Mouse (Mus musculus) lung, postnatal 4 days (tissue): ENCODE data around the gene Cep19.

Experiments used
- DNase-seq, 2 experiments: peaks; one replicate each; pipeline ENCODE4 v3.0.0; 2021

The Cep19 gene

DNA sequence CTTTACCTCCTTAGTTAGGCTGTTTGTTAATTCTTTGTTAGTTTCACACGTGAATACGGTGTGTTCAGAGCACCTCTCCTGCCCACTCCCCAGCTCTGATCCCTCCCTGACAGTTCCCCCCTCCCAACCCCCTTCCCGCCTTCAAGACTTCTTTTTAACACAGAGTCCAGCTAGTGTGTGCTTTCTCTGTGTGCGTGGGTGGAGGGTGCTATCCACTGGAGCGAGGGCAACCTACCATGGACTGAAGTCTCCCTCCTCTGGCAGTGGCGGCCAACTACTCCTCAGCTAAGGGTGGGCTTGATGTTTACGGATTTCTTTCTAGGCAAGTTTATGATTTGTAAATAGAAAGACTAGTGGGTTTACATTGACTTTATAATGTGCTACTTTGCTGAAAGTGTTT lies 8.6 kb downstream of the Cep19 start:
- DNase-seq = no peak

DNA sequence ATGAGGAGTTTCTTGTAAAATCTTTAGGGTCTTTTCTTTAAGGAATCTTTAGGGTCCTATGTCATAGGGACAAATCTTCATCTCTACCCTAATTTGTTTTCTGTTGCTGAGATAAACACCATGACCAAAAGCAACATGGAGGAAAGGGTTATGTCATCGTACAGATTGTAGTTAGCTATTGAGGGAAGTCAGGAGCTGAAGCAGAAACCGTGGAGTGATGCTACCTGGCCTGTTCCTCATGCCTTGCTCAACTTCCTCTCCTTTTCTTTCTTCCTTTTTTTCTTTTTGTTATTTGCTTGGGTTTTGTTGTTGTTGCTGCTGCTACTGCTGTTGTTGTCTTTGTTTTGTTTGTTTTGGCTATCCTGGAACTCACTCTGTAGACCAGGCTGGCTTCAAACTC lies 9.0 kb downstream of the Cep19 start:
- DNase-seq = no peak

DNA sequence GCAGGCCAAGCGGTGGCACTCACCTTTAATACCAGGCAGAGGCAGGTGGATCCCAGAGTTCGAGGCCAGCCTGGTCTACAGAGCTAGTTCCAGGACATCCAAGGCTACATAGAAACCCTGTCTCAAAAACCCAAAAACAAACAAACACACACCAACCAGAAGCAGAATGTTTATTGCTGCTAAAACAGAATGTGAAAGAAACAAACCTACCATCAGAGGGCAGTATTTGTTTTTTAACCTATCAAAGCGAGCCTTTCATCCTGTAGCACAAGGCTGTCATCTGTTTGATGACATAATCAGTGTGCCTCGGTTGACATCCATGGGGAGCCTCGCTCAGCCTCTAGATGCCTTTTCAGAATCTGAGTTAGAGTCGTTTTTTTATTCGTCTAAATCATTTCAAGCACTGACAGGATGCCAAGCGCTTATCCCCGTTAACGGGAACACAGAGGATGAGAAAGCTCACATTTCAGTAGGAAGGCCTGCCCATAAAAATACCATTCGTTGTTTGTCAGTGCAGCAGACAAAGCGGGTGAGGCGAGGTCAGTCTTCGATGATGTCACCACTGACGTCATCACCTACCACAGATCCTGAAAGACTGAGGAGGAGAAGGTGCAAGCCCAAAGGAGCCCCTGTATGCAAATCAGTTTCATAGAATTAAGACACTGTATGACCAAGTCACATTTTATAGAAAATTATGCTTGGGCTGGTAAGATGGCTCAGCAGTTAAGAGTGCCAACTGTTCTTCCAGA lies 11.5 kb downstream of the Cep19 start:
- no peak for DNase-seq

DNA sequence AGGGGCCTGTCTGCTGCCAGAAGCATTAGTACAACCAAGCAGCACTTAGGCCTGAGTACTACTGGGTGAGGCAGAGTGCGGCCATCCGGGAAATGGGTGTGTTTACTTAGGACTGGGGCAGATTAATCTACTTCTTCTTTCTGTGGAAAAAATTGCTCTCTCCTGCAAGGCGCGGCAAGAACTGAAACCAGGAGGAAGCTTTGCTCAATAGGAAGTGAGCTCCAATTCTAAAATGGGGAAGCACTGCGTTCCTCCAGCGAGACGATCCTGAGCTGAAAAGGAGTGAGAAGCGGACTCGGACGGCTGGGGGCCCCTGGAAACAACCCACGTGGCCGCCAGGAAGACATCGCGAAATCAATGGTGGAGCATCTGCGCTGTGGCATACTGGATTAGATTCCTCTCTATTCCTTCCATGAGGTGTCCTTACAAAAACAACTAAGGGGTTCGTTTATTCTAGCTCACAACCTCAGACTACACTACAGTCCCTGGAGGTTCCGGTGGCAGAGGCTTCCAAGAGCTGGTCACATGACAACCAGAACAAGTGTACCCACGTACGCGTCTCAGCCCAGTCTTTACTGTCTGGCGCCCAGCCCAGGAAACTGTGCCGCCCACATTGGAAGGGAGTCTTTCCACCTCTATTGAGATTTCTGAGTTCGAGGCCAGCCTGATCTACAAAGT lies 14.1 kb downstream of the Cep19 start:
- DNase-seq = peak; percentile 81 to 84

DNA sequence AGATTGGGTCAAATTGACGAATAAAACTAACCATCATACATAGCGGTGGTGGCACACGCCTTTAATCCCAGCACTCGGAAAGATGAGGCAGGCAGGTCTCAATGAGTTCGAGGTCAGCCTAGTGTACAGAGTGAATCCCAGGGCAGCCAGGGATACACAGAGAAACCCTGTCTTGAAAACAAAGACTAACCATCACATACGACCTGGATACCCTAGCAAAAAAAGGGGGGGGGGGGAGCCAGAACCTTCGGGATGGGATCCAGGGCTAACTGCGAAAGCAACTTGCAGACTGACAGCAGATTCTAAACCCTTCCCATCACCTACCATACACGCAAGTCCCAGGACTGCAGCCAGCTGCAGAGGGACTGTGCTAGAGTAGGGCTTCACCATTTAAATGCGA lies 14.8 kb downstream of the Cep19 start:
- no peak for DNase-seq

DNA sequence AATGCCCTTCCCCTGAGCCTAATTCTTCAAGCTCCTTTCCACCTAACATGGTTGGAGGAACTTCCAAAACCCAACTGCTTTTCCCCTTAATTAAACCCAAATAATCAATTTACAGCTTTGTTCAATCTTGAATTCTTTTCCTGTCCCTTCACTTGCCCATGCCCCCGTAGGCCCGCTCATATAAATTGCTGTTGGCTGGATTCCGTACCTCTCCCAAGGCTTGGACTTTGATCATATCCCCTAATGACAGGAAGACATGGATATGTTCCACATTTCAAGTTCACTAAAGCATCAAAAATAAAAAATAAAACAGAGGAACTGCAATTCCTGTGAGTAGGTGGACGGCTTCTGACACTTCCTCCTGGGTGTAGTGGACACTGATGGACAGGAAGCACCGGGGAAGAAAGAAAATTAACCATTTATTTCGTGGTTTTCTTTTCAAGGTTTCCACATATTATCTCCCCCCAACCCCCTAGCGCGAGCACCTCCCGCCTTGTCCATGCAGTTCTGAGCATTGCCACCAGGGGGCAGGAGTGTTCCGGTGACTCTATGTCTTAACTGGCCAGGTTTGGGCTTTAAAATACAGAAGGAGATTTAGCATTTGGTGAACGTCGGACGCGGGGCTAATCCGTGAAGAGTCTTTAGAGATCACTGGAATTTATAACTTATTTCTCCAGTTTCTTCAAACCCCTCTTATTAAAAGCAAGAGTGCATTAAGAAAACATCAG lies 15.5 kb downstream of the Cep19 start:
- peak; percentile 83 to 93 for DNase-seq

DNA sequence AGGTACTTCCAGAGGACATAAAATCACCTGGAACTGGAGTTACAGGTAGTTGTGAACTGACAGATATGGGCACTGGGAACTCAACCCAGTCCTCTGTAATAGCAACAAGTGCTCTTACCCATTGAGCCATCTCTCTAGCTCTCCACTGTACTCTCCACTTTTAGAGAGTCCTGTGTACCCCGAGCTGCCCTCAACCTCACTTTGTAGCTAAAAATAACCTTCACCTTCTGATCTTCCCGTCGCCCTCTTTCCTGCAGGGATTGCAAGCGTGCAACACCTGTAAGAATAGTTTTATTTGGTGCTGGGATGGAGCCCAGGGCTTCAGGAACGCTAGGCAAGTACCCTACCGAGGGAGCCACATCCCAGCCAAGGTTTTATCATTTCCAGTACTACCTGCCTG lies 16.2 kb downstream of the Cep19 start:
- no peak for DNase-seq

DNA sequence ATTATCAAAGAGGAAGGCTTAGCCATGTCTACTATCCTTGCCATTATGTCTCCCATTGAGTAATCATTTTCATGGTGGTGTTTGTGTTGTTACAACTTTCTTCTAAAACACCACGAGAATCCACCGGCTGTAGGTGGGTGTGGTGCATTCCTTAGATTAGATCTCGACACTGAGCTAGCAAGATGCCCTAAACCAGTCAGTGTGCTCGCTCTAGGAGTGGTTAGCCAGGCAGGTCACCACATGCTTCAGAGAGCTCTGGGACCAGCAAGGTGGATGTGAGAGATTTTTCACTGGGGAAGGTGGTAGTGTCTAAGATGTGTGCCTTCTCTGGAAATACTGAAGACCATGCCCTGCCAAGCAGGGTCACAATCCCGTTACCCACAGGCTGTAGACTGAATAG lies 16.6 kb downstream of the Cep19 start:
- DNase-seq = no peak

DNA sequence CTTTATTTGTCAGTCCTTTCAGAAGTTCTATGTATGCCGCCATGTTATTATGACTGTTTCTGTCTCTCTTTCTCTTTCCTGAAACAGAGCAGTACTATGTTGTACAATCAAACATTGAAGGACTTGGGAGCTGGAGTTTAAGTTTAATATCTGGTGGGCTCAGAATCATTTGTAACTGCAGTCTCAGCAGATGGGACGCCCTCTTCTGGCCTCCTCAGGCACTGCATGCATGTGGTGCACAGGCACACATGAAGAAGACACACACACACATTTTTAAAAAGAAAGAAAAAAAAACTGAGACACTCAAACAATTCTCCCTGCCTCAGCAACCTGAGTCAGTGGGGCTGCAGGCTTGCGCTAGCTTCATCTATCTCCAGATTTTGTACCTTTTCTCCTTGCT lies 20.9 kb downstream of the Cep19 start:
- no peak for DNase-seq

DNA sequence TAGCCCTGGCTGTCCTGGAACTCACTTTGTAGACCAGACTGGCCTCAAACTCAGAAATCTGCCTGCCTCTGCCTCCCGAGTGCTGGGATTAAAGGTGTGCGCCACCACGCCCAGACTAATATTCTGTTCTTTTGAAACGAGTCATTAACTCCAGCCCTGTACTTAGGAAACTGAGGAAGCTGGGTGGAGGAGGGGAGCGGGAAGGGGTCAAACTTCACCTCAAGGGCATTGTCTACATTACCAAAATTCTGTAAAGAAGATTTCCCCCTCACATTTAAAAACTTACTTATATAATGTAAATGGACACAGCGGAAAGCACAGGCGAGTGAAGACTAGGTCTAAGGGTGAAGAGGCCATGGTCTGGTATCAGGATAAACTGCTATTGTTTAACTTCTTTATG lies 24.4 kb downstream of the Cep19 start:
- DNase-seq = no peak

DNA sequence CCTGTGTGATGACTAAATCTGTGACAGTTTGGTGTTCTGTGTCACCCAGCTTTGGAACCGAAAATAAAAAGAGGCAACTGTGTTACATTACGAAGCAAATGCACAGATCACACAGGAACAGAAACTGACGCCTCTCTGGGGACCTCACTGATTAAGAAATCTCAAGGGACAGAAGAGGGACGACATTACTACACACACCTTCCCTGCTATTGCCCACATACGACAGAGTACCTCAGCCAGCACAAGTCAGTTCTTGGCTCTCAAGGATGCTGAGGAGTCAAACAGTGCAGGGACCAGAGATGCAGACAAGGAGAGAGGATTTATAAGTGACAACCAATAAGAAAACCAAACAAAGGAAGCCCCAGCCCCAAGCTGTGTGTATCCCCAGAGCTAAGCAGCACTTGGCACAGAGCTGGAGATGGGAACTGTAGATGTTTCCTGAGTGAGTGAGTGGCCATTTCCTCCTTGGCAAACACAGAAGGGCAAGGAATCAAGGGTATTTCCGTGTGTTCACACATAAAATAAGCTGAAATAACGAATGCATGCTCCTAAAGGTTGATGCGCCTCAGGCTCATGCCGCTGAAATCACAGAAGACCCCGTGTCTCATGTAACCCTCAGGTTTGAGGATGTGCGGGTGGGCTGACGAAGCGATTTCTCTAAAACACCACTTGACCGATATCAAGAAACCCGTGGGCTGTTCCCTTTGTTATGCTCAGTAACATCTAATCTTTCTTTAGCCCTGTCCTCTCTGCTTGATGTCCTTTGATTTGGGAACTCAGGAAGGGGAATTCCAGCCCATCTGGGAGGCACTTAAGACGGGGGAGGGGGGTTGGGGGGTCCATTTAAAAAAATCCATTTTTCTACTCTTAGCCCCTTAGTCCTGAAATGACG lies 25.1 kb downstream of the Cep19 start:
- peak; percentile 57 to 59 for DNase-seq

DNA sequence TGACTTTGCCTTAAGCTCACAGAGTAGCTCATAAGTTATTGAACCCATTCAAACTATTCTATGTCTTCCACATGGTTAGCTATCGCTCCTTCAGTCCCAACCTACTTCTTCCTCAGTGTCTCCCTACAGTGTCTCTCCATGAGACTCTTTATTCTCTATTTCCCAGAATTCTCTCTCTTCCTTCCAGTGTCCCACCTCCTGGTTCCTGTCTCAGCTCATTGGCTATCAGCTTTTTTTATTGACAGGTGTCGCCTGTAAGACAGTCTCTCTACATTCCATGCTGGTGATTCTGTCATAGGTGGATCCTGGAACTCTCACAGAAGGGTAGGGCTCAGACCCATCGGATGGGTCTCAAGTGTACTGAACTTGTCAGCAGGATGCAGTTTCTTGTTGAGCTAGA lies 25.8 kb downstream of the Cep19 start:
- DNase-seq = no peak

DNA sequence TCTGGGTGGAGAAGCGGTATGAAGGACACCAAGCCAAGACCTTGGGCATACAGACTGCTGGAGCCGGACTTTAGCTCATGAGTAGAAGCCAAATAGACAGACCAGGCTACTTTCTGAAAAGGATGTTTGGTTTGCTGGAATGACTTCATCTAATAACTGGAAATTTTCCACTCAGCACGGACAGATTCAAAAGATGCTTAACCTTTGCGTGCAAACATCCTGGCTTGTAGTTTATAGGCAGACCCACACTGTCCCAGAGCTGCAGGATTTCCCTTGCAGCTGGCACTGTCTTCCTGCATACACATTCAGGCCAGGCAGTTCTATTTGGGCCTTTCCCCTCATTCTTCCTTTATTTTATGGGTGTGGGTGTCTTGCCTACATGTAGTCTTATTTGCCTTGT lies 27.4 kb downstream of the Cep19 start:
- DNase-seq = peak; percentile 46 to 72

DNA sequence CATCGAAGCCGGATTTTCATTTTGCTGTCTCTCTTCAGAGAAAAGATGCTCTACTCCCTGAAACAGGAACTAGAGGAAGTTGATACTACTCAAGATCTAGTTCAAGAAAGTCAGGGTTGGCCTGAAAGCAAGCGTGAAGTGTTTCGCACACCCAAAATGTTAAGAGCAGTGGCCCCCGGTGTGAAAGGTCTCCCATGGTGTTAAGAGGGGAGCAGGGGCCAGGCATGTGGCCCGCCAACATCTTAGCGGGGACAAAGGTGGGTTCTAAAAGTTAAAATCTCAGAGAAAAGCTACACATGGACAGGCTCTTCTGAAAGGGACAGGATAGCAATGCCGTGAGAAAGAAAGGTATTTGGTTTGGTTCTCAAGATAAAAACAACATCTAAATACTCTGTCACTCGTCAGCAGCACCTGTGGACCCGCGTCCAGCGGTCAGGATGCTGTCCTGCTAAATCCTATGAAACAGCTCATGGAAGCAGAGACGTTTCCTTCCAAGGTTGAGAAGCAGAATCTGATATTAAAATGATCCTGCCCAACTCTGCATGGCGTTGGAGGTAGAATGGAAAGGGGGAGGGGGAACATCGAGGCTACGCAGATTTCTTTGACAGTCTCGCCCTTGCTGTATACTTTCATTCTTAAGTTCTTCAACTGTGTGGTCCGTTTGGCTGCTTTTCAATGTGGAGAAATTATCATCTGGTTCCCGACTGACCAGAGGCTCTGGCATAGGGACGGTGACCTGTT lies 30.0 kb downstream of the Cep19 start:
- no peak for DNase-seq

DNA sequence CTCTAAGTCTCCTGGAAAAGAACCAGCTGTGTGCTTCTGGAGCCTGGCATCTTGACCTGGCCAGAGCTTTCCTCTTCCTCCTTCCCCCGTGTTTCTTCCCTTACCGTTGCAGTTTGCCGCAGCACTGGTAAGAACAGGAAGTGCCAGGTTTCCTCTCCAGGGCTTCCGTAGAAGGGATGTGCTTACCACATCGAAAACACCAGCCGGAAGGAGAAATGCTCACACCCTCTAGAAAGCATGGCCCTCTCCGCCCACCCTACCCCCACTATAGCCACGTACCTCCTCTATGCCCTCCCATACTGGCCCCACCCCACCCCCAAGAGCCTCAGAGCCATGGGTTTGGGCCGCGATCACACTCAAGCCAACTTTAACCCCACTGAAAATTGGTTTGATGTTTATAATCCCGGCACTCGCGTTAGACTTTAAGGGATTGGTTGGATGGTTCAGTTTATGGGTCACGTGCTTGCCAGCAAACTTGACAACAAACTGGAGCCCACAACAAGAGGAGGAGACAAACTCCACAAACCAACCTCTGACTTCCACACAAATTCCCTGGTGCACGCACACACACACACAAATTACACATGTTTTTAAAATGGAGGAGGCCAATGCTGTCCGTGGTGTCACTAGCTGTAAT lies 30.7 kb downstream of the Cep19 start:
- peak; percentile 76 for DNase-seq

DNA sequence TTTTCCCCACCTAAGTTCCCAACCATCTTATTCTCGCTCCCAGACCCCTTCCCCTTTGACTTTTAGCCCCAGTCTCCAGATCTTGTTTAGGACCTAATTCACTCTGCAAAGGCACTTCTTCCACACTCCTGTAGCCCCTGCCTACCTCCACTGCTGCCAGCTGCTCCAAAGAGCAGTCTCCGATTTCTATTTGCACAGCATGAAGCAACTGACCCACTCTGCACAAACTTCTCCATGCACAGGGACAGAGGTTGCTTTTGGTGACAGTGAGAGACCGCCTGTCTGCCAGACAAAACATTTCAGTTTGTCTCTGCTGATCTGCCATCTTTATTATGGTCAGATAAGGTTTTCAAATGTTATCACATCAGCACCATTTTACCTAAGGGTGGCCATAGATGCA lies 33.5 kb downstream of the Cep19 start:
- no peak for DNase-seq

DNA sequence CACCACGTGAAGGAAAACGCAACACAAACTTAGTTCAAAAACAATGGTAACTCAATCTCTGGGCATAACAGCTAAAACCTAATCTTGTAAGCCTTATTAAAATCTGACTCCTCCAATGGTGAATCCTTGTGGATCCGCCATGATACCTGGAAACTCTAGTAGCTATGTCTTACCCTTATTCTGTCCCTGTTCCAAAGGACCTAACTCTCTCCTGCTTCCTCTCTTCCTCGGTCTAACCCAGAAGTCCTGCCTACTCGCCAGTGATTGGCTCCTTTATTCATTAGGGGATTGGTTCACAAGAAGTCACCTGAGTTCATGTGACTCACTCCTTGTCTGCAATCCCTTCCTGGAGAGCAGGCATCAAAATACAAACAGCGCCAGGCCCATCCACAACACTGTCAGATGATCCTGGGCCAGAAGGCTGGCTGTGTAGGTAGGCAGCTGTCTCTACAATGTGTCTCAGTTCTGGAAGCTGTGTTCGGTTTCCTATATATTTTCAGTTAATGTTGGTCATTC lies 36.3 kb downstream of the Cep19 start:
- no peak for DNase-seq

DNA sequence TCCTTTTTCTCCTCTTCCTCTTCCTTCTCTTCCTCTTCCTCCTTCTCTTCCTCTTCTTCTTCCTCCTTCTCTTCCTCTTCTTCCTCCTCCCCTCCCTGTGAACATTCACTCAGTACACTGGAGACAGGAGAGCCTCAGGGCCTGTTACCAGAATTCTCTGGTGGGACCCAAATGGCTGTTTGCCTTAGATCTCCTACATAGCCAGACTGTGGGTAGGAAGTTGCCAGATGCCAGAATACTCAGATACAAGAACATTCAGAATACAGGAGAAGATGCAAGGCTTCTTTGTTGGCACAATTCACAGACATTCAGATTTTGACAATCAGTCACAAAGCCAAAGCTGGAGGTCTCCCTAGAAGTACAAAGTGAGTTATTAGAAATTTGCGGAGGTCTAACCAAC lies 39.4 kb downstream of the Cep19 start:
- DNase-seq = no peak

DNA sequence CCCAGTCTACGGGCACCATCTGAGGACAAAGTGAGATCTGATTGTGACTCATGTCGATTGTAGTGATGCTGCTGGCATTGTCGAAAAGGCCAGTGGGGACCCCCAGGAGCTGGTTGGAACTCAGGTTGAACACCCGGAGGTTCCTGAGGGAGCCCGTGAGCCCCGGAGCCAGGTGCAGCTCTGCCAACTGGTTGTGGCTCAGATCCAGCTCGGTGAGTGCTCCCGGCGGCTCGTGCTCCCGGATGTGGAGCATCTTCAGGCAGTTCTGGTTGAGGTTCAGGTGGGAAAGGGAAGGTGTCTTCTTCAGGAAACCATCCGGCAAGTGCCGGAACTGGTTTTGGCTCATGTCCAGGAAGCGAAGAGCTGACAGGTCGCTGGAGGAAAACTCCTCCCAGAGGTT lies 44.2 kb downstream of the Cep19 start:
- no peak for DNase-seq

DNA sequence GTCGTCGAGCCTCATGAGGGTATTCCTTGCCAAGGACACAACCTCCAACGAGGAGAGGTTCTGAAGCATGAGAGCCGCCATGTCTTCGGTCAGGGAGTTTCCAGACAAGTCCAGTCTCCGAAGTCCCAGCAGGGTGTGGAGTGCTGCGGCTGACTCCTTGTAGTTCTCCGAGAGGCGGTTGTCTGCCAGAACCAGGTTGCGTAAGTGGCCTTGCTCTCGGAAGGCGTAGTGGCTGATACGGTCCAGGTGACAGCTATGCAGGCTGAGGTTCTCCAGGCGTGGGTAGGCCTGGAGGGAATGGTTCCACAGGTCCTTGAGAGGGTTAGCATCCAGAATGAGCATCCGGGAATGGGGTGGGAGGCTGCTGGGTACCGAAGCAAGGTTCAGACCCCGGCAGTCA lies 45.0 kb downstream of the Cep19 start:
- DNase-seq = no peak

DNA sequence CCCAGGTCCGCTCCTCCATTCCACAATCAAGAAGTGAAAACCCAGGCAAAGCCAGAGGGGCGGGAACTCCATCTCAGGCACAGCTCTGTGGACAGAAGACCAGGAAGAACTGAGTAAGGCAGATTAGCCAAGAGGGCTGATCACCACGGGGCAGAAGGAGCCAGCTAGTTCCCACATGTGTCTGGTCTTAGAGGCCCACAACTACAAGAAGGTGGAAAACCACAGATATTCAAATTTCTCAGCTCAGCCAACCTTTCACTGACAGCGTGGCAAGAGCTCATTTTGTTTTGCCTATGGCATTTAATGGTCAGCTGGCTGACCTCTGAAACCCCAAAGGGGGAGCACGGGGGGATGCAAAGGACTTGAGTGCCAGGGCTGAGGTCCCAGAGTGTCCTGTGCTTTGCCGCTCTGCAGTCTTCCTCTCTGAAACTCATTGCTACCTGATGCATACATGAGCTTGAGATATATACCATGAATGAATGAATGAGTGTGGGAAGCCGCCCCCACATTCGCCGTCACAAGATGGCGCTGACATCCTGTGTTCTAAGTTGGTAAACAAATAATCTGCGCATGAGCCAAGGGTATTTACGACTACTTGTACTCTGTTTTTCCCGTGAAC lies 48.1 kb downstream of the Cep19 start:
- DNase-seq = no peak
